Mouse (Mus musculus) midbrain, embryonic 13.5 days (tissue): ENCODE measurements around the gene Kif2c. TPM values are rescaled to one million over a fixed set of nuclear protein-coding genes. Genes with fewer than 3 reads are reported as not detected.
A peak's percentile ranks its signal among the peaks of the same experiment; 100 is the strongest.

Experiments used
- ATAC-seq: fragments of 200-750 bp; cut with Nextera tagmentation; 2 replicates; pipeline ENCODE4 v1.8.0; 2017; ENCODE audit warnings: mild to moderate bottlenecking, moderate TSS enrichment, moderate library complexity
- H3K27ac ChIP-seq: fragments of 300-500 bp; sonication (generic); 2 replicates; pipeline ENCODE4 v1.5.1; 2015; ENCODE audit warnings: inconsistent platforms, mild to moderate bottlenecking, moderate library complexity
- H3K27me3 ChIP-seq: fragments of 300-500 bp; sonication (generic); 2 replicates; pipeline ENCODE4 v1.6.1; 2015; ENCODE audit warnings: mild to moderate bottlenecking, inconsistent platforms
- H3K36me3 ChIP-seq: fragments of 300-500 bp; sonication (generic); 2 replicates; pipeline ENCODE4 v1.6.1; 2015; ENCODE audit warnings: mild to moderate bottlenecking, inconsistent platforms
- H3K4me1 ChIP-seq: fragments of 300-500 bp; sonication (generic); replicated peaks from 2 replicates; pipeline ENCODE4 v1.6.1; 2015; ENCODE audit warnings: inconsistent platforms
- H3K4me2 ChIP-seq: fragments of 300-500 bp; sonication (generic); replicated peaks from 2 replicates; pipeline ENCODE4 v1.6.1; 2015; ENCODE audit warnings: moderate library complexity, mild to moderate bottlenecking, inconsistent platforms
- H3K4me3 ChIP-seq: fragments of 300-500 bp; sonication (generic); replicated peaks from 2 replicates; pipeline ENCODE4 v1.5.1; 2015; ENCODE audit warnings: mild to moderate bottlenecking, inconsistent platforms
- H3K9ac ChIP-seq: fragments of 300-500 bp; sonication (generic); replicated peaks from 2 replicates; pipeline ENCODE4 v1.6.1; 2015; ENCODE audit warnings: mild to moderate bottlenecking, inconsistent platforms
- H3K9me3 ChIP-seq: fragments of 300-500 bp; sonication (generic); 2 replicates; pipeline ENCODE4 v1.6.1; 2016; ENCODE audit warnings: mild to moderate bottlenecking, inconsistent platforms
- WGBS: fragments of 180-500 bp; shearing (Covaris S2); methylation state at CpG from one replicate; pipeline ENCODE4 v1.1.7; 2015; 5-methylcytosine and 5-hydroxymethylcytosine counted together
- microRNA-seq: library from miRNA; unstranded; fragments of <30 nt; microRNA quantifications from one replicate; pipeline ENCODE4, GENCODE M21; 2016
- polyA plus RNA-seq: library from polyadenylated mRNA; unstranded; fragments of >200 nt; fragmentation: Nextera tagmentation; extraction: Ambion mirVana; gene quantifications from 2 replicates; pipeline ENCODE4 v1.2.1, GENCODE M21; 2015

Kif2c gene
- polyA plus RNA-seq, 1 experiment from 2014 or later = 29.2 TPM

- Histone ChIP-seq H3K9ac (no peak overlapping the region), H3K36me3 (no peaks in the 10 kb centered on the region), H3K4me1 (peaks cover 32% of the 10 kb centered on the region), H3K4me3 (no peak overlapping the region), H3K9me3 (no peaks in the 10 kb centered on the region), H3K27me3 (no peaks in the 10 kb centered on the region), H3K27ac (no peak overlapping the region), H3K4me2 (no peak overlapping the region)
- 79% methylated on average over 4 of the region's 4 CpGs for WGBS
- no peak for ATAC-seq
Measured at GRCm38 (mm10) chr4:117122209-117122608, 60.2 kb downstream of the Kif2c start.

GRCm38 (mm10) chr4:117120445-117121414, 61.7 kb downstream of the Kif2c start:
- peaks cover 28% of the 10 kb centered on the region for H3K4me1 ChIP-seq
- under 1% methylated on average over 69 of the region's 69 CpGs for WGBS
- peak overlapping the region; percentile 92 for H3K27ac ChIP-seq
- H3K4me3 ChIP-seq = peak overlapping the region; percentile 71
- peak overlapping the region; percentile 83 for H3K9ac ChIP-seq
- H3K27me3 ChIP-seq = no peaks in the 10 kb centered on the region
- H3K9me3 ChIP-seq = no peaks in the 10 kb centered on the region
- no peaks in the 10 kb centered on the region for H3K36me3 ChIP-seq
- peak; percentile 96 for ATAC-seq
- peak overlapping the region; percentile 100 for H3K4me2 ChIP-seq

GRCm38 (mm10) chr4:117120052-117120444, 62.4 kb downstream of the Kif2c start:
- no peaks in the 10 kb centered on the region for H3K9me3 ChIP-seq
- H3K9ac ChIP-seq = peak overlapping the region; percentile 83
- H3K27me3 ChIP-seq = no peaks in the 10 kb centered on the region
- peaks cover 21% of the 10 kb centered on the region for H3K4me1 ChIP-seq
- peak overlapping the region; percentile 71 for H3K4me3 ChIP-seq
- peak; percentile 32 for ATAC-seq
- peak overlapping the region; percentile 92 for H3K27ac ChIP-seq
- H3K36me3 ChIP-seq = peaks cover 5% of the 10 kb centered on the region; the same call in 1 of the 2 replicates
- WGBS = 6% methylated on average over 10 of the region's 10 CpGs
- H3K4me2 ChIP-seq = peak overlapping the region; percentile 100

GRCm38 (mm10) chr4:117119636-117120035, 62.8 kb downstream of the Kif2c start:
- H3K4me2 ChIP-seq = peak overlapping the region; percentile 100
- no peaks in the 10 kb centered on the region for H3K9me3 ChIP-seq
- H3K36me3 ChIP-seq = peaks cover 9% of the 10 kb centered on the region; the same call in 1 of the 2 replicates
- ATAC-seq = no peak
- H3K27ac ChIP-seq = peak overlapping the region; percentile 92
- 76% methylated on average over 5 of the region's 5 CpGs for WGBS
- H3K4me3 ChIP-seq = peak overlapping the region; percentile 71
- peaks cover 17% of the 10 kb centered on the region for H3K4me1 ChIP-seq
- H3K9ac ChIP-seq = peak overlapping the region; percentile 83
- no peaks in the 10 kb centered on the region for H3K27me3 ChIP-seq

- Histone ChIP-seq H3K4me1 (peaks cover 13% of the 10 kb centered on the region), H3K9ac (no peak overlapping the region), H3K9me3 (no peaks in the 10 kb centered on the region), H3K4me2 (no peak overlapping the region), H3K27me3 (no peaks in the 10 kb centered on the region), H3K36me3 (peaks cover 15% of the 10 kb centered on the region), H3K4me3 (no peak overlapping the region), H3K27ac (no peak overlapping the region)
- no peak for ATAC-seq
- WGBS = 95% methylated on average over 7 of the region's 7 CpGs
Measured at GRCm38 (mm10) chr4:117117931-117118330, 64.5 kb downstream of the Kif2c start.

GRCm38 (mm10) chr4:117115592-117115991, 66.8 kb downstream of the Kif2c start:
- no peak overlapping the region for H3K4me2 ChIP-seq

GRCm38 (mm10) chr4:117113237-117113636, 69.2 kb downstream of the Kif2c start:
- Histone ChIP-seq H3K4me3 (no peak overlapping the region), H3K9ac (no peak overlapping the region), H3K4me2 (no peak overlapping the region), H3K27ac (no peak overlapping the region), H3K27me3 (no peaks in the 10 kb centered on the region), H3K9me3 (no peaks in the 10 kb centered on the region), H3K36me3 (peaks cover 53% of the 10 kb centered on the region), H3K4me1 (no peaks in the 10 kb centered on the region)
- ATAC-seq = no peak
- WGBS = 58% methylated on average over 1 of the region's 1 CpGs

More at GRCm38 (mm10) chr4:117115592-117115991, 66.8 kb downstream of the Kif2c start:
- no peak overlapping the region for H3K27ac ChIP-seq
- WGBS = 85% methylated on average over 5 of the region's 5 CpGs
- peaks cover 6% of the 10 kb centered on the region for H3K4me1 ChIP-seq
- no peak for ATAC-seq
- peaks cover 34% of the 10 kb centered on the region for H3K36me3 ChIP-seq
- no peak overlapping the region for H3K4me3 ChIP-seq
- H3K9me3 ChIP-seq = no peaks in the 10 kb centered on the region
- no peak overlapping the region for H3K9ac ChIP-seq
- H3K27me3 ChIP-seq = no peaks in the 10 kb centered on the region

GRCm38 (mm10) chr4:117110985-117111384, 71.5 kb downstream of the Kif2c start:
- H3K27ac ChIP-seq = no peak overlapping the region
- no peak overlapping the region for H3K4me3 ChIP-seq
- H3K4me2 ChIP-seq = no peak overlapping the region
- no peak for ATAC-seq
- no peaks in the 10 kb centered on the region for H3K9me3 ChIP-seq
- H3K36me3 ChIP-seq = peaks cover 58% of the 10 kb centered on the region
- no peaks in the 10 kb centered on the region for H3K4me1 ChIP-seq
- no peak overlapping the region for H3K9ac ChIP-seq
- 93% methylated on average over 11 of the region's 11 CpGs for WGBS
- no peaks in the 10 kb centered on the region for H3K27me3 ChIP-seq

GRCm38 (mm10) chr4:117110249-117110648, 72.2 kb downstream of the Kif2c start:
- no peaks in the 10 kb centered on the region for H3K27me3 ChIP-seq
- ATAC-seq = no peak
- H3K27ac ChIP-seq = no peak overlapping the region
- no peaks in the 10 kb centered on the region for H3K4me1 ChIP-seq
- H3K4me2 ChIP-seq = no peak overlapping the region
- no peaks in the 10 kb centered on the region for H3K9me3 ChIP-seq
- H3K36me3 ChIP-seq = peaks cover 59% of the 10 kb centered on the region
- WGBS = 94% methylated on average over 13 of the region's 13 CpGs
- H3K4me3 ChIP-seq = no peak overlapping the region
- H3K9ac ChIP-seq = no peak overlapping the region

Small RNA genes within 50 kb of the gene (microRNA-seq; reads per million reads assigned to microRNA genes)
- not detected for gene Gm22398

Other genes starting within 250 kb of the Kif2c start
- 73.4 and 73.6 TPM in 2 replicates for gene Urod, start 188.2 kb downstream of the Kif2c start, polyA plus RNA-seq
- gene Hectd3, start 187.3 kb downstream of the Kif2c start, polyA plus RNA-seq = 18.3 and 20.2 TPM in 2 replicates
- gene Eif2b3, start 163.2 kb downstream of the Kif2c start, polyA plus RNA-seq = 45.5 and 50.2 TPM in 2 replicates
- 7.1 and 7.3 TPM in 2 replicates for gene Ptch2, start 86.6 kb downstream of the Kif2c start, polyA plus RNA-seq
- 3.3 and 3.4 TPM in 2 replicates for gene Btbd19, start 56.9 kb downstream of the Kif2c start, polyA plus RNA-seq
- not detected in 2 replicates for gene Tctex1d4, start 55.8 kb downstream of the Kif2c start, polyA plus RNA-seq
- 18.6 and 19.3 TPM in 2 replicates for gene Plk3, start 48.7 kb downstream of the Kif2c start, polyA plus RNA-seq
- gene Rps8, start 26.4 kb downstream of the Kif2c start, polyA plus RNA-seq = 558 and 623 TPM in 2 replicates
- 10.2 and 10.4 TPM in 2 replicates for gene Tmem53, start 69.3 kb upstream of the Kif2c start, polyA plus RNA-seq
- 0.31 and 0.83 TPM in 2 replicates for gene Armh1, start 69.5 kb upstream of the Kif2c start, polyA plus RNA-seq